9 mouse cellular contexts compared by ENCODE assay signal in the genomic region with DNA sequence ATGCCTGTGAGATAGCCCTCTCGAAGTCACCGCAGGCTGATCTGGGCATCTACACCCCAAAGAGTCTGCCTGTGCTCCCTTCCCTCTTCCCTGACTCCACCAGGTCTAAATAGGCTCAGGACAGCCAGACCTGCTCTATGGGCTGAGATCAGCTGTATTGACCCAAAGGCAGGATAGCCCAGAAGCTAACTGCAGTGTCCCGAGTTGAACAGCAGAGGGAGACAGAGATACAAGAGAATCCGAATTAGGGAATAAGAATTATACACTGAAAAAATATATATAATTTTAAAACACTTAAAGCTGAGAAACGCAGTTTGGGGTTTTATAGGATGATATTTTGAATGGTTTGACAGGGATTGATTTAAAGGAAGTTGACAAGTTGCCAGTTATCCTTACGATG. TPM values are rescaled to one million over a fixed set of nuclear protein-coding genes. Genes with fewer than 3 reads are reported as not detected.
DNase-seq lines count a peak whose midpoint lies in the region; ATAC-seq lines count a peak whose summit lies in the region.
"Had no signal": no experiment of that assay in that cellular context is flagged by ENCODE, and none has a peak within 500 bp of the region (broad histone marks: within the 10 kb centered on the region; RNA-seq: fewer than 3 reads in every experiment).

No protein-coding gene starts in this region.

- peak; percentile 4 for DNase-seq in cerebellum, adult 11 months
- DNase-seq in right cerebral cortex, adult 18-20 months = peak; percentile 26
- no peak for DNase-seq in right cerebral cortex, postnatal 25 days
- DNase-seq in cerebellum, postnatal 36 days = peak; percentile 38 to 40
- DNase-seq in kidney, adult 9 months = peak; percentile 60
- DNase-seq in liver, embryonic 13.5 days = peak; percentile 11
- DNase-seq in right cerebral cortex, postnatal 14 days = peak; percentile 47

- WGBS in liver, embryonic 13.5 days (ENCODE audit: insufficient replicate concordance) = 28% methylated on average over 6 of the region's 6 CpGs

- H3K4me3 ChIP-seq in liver, embryonic 13.5 days (replicated peaks) = no peak overlapping the region

- H3K27me3 ChIP-seq in liver, embryonic 13.5 days = 0 out of 2 replicates have a peak, but pooled peaks cover 2% of the 10 kb centered on the region

- H3K9ac ChIP-seq in liver, embryonic 13.5 days = no peak overlapping the region

- H3K9me3 ChIP-seq in liver, embryonic 13.5 days (replicated peaks) = no peaks in the 10 kb centered on the region

- no peaks in the 10 kb centered on the region for H3K4me1 ChIP-seq in liver, embryonic 13.5 days (replicated peaks)

- no peak overlapping the region for H3K4me2 ChIP-seq in liver, embryonic 13.5 days

- no peaks in the 10 kb centered on the region for H3K36me3 ChIP-seq in liver, embryonic 13.5 days

- ATAC-seq in cerebellum, adult (ENCODE audit: insufficient number of reproducible peaks, low FRiP score, low TSS enrichment) = no peak
- no peak for ATAC-seq in liver, embryonic 13.5 days (ENCODE audit: low read depth)

- H3K27ac ChIP-seq in liver, embryonic 13.5 days = no peak overlapping the region

RNA-seq across cellular contexts. Expression of a gene that starts 56.2 kb away (rescaled TPM):
- polyA plus RNA-seq in liver, embryonic 13.5 days (2015; fragmentation: Nextera tagmentation; extraction: Ambion mirVana) = 0.46 TPM in 1 of 2 replicates, not detected in the other
- polyA plus RNA-seq: C2C12 had no signal
